Mouse (Mus musculus): Measurements from ENCODE around the gene Hmcn1.

Gene Hmcn1

DNA sequence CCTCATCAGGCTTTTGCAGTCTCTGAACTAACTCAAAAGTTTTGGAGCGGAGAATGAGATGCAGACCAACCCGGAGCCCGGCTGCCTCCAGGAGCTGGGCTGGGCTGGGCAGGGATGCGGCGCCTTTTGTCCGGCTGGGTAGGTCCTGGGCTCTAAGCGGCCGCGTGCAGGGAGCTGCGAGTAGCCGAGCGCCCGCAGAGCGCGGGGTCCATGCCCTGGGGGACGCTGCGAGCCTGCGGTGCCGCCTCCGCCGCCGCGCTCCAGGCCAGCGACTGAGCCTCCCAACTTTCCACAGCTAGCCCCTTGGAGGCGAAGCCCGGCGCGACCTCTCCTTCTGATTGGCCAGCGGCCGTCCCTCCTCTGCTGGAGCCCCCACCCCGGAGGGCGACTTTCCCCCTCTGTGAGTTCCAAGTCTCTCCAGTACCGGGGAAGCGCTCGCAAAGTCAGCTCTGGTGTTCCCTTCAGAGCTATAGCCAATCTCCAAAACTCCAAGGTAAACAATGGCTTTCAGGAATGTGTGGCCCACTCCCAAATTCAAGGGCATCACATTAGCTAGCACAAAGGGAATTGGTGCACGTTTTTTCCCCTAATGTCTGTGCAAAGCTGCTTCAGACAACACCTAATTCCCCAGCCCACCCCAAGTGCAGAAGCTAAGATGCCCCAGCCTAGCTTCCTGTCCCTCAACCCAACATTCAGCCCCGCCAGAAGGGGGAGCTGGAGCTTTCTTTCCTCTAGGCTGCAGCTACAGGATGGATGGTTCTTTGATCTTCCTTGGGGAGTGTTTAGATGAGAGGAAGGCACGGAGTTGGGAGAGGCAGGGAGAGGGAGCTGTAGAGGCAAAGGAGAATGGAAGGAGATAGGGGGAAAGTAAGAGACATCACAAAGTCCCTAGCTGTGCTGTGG is at the start of gene Hmcn1:
TSS of gene Hmcn1 (minus strand) at position 274 of the 903 bp plus-strand sequence.
- DNase-seq: peak; percentile 6 to 18

DNA sequence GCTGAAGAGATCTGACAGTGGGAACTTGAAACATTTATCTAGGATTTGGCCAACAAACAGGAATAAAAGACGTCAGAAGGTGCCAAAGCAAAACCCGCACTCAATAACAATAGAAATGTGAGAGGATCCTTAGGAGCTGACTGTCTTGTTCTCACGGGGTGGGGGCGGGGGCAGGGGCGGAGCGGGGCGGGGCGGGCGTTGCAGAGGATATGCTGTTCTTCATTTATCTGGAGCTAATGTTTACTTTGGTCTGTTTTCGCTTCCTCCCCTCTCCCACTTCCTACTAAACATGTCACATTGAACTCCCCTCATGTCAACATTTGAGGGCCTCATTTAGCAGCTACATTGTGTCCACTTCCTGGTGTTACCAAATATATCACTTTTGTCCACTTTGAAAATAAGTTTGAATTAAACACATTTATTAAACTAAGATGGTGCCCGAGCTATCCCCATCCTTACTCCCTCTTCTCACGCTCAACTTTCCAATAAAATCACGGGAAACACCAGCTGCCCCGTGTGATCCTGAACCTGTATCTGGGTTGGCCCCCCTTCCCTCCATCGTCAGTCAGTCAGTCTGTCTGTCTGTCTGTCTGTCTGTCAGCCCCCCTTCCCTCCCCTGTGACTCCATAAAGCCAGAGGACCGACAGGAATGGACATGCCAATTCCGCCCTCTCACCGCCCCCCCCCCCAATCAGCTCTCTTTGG is 47.9 kb upstream of the Hmcn1 start:
- no peak for DNase-seq

DNA sequence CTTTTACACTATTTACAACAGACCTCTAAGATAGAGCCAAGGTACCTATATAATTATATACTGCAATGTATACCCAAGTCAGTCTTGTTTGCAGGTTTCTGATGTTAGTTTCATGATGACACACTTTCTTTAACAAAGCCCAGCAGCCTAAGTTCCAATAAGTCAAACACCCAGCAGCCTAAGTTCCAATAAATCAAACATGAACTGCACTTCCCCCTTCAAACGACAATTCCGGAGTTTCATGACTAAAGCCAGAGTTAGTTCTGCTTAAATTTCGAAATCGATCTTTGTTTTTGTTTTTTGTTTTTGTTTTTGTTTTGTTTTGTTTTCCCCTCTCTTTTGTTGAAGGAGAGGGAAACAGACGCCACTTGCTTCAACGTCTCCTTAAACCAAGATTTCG is 47.1 kb upstream of the Hmcn1 start:
- no peak for DNase-seq

DNA sequence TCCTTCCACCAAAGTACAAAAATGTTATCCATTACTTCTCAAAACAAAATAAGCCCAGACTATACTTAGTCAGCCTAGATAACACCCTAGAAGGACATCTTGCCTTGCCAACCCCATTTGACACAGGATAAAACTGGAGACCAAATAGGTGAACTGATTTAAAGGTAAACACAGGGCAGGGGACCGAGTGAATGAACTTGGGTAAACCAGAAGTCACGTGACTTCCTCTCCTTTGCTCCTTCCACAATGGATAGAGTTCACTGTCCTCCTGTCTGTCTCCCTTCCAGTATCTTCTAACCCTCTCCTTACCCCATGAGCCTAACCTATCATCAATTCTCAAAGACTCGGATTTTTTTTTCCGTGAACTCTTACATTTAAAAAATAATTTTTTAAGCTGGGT is 46.0 kb upstream of the Hmcn1 start:
- DNase-seq: no peak

DNA sequence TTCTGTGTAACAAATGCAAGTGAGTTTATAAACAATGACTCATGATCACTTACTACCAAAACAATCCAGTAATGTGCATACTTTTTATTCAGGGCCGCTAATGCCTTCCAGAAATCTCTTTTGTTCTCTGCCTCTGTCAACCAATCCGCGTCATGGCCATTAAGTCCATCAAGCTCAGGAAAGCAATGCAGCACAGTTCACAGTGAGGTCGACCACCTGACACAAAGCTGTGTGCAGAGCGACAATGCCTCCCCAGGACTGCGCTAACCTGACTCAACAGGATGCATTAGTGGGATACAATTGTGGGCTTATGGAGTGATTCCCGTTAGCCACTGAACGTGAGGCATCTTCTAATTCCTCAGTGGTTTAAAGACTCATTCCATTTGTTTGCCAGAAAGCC is 45.3 kb upstream of the Hmcn1 start:
- DNase-seq: no peak

DNA sequence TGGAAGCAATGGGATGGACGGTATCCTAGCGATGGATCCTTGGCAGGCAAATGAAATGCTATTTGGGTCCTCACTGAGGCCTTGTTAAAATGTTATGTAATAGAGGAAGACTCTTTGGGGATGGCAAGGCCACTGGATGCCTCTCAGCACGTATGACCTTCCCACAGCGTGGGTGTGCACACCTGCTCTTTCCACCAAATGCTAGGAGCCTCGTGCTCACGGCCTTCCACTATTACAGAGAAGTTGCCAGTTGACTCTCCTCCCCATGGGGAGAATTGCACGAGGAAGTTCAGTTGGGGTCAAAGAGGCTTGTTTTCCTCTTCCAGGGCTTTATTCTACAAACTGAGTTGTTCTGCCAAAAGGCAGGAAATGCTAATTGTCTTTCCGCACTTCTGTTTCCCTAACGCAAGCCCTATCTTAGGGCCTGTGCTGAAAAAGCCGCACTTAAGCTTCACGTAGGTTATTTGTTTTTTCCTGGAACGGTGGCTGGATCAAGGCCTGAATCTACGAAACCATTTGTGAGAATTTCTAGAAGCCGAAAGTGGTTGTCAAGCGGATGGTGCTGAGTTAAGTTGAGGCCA is 43.3 kb upstream of the Hmcn1 start:
- no peak for DNase-seq

DNA sequence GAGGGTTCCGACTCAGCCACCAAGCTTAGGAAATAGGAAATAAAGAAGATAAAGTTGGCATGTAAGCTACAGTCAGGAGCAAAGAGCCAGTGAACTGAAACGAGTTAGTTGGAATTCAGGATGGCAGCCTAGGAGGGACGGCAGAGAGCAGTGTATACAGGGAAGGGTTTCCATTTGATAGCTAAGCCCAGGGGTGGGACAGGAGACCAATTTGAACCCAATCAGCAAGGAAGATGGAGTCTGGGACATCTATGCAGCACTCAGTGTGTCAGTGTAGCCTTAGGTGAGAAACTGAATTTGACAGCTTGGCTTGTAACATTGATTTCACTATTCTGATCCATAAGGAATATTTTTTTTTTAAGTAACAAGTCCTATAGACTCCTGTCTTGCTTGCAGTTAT is 42.5 kb upstream of the Hmcn1 start:
- DNase-seq: no peak

DNA sequence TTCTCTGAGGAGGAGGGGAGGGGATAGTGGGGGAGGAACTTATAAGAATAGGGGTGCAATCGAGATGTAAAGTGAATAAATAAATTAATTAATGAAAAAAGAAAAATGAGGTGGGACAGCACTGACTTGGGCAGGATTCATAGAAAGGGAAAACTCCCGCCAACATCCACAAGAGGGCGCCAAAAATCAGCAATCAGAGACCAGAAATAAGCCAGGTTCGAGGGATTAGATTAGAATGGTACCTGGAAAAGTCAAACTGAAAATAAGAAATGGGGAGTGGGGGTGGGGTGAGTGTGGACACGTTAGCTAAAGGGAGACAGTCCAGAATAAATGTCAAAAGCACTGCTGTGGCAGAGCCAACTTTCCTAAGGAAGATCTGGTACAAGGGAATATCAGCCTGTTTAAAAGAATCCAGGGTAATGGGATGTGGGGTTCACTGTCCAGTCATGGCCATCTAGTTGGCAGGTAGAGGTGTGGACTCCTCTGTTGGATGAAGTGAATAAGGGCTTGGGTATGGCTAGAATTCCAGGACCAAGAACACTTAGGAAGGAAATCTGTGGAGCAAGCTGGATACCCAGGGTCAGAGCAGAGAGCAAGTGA is 41.9 kb upstream of the Hmcn1 start:
- DNase-seq: peak; percentile 16 to 64

DNA sequence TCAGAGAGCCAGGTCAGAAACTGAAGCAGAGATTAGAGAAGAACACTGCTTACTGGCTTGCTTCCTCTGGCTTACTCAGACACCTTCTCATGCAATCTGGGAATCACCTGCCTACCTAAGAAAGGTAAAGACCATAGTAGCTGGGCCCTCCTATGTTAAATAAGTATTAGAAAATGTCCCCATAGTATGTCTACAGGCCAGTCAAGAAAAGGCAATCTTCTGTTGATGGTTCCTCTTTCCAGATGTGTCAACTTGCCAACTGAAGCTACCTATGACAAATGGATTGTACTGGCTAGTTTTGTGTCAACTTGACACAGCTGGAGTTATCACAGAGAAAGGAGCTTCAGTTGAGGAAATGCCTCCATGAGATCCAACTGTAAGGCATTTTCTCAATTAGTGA is 40.1 kb upstream of the Hmcn1 start:
- no peak for DNase-seq

DNA sequence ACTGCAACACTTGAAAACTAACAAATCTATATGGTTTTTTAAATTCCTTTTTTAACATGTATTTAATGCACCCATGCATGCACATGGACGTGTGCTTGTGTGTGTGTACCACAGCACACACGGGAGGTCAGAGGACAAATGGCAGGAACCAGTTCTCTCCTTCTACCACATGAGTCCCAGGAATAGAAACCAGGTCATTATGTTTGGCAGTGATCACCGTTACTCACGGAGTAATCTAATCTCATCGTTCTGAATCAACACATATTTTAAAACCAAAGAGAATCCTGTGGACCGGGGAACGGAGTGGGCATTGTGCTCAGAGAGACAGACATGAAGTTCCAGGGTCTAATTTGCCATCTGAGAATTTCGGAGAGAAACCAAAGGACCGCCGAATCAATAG is 38.3 kb upstream of the Hmcn1 start:
- no peak for DNase-seq

DNA sequence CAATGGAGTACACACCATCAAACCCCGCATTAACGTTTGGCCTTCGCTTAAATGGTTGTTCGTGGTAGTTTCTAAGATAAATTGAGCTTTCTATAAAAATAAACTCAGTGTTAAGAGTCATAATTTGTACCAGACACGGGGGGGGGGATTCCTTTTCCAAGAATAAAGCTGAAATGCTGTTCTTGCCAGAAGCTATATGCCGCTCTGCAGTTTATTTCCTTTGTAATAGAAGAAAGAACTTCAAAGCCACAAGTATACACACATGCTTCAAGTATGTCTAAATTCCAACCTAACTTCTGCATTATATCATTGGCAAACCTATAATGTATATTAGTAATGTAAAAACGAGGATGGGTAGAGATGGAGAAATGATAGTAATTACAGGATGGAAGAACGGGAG is 37.9 kb upstream of the Hmcn1 start:
- DNase-seq: no peak

DNA sequence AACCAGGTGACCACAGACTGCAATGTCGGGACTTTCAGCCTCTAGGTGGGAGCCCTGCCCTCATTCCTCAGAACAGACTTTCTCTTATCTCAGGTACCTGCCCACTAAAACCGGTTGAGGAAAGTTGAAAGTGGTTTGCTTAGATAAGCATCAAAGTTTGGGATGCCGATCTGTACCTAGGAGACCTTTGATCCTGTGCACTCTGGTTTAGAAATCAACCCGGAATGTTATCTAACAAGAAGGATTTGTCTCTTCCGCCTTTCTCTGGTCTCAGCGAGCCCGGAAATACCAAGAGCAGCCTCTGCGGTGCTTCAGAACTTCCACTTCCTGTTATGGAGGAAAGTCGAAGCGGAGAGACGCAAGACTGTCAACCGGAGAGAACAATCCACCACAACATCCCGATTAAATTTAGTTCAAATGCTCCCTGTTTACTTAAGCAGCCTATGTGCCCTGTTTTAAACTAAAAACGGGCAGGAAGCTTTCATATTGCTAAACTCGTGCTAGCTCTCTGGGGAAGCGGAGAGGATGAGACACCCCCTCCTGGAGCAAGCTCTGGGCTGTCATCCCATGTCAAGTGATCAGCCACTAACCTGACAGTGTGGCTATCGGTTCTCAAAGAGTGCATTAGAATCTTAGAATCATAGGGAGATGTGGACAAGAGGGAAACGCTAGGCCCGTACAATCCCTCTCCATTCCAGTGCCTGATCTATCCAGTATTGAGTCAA is 32.0 kb upstream of the Hmcn1 start:
- peak; percentile 25 to 40 for DNase-seq

DNA sequence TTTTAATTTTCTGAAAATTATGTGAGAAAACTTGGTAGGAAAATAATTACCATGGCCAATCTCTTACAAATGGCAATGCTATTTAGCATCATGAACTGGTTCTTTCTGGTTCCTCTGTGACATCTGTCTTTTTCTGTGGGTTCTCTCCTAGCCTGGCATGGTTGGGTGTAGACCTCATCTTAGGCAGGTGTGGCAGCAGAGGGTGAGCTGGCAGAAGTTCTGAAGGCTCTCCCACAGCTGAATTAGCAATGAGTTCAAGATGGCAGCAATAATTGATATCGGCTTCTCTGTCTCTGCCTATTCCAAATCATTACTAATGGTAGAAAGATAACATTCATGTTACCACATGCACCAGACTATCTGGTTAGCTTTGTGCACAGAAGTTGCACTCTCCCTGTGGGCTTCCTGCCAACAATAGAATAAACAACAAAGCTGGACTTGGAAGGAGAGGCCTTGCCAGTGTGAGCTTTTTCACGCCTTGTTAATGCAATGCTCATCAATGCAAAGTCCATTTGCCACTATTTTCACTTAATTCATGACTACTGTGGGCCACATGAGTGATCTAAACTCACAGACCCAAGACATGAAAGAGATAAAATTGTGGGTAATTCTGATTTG is 26.1 kb upstream of the Hmcn1 start:
- no peak for DNase-seq

DNA sequence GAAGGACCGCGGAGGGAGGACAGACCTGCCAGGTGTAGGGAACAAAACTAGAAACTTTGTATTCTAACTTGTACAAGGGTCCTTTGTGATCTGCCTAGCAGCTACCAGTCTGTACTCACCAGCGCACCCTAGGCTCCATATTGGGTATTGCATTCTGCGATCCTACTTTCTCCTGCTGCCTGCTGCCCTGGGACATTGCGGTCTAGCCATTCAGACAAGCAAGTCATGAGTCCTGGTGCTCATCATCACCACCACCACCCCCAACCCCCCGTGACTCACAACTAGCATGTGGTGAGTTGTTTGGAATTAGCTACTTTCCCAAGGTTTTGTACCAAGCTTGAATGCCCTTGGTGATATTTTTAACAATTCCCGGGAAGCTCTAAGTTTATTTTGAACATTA is 17.8 kb upstream of the Hmcn1 start:
- peak; percentile 35 to 74 for DNase-seq

DNA sequence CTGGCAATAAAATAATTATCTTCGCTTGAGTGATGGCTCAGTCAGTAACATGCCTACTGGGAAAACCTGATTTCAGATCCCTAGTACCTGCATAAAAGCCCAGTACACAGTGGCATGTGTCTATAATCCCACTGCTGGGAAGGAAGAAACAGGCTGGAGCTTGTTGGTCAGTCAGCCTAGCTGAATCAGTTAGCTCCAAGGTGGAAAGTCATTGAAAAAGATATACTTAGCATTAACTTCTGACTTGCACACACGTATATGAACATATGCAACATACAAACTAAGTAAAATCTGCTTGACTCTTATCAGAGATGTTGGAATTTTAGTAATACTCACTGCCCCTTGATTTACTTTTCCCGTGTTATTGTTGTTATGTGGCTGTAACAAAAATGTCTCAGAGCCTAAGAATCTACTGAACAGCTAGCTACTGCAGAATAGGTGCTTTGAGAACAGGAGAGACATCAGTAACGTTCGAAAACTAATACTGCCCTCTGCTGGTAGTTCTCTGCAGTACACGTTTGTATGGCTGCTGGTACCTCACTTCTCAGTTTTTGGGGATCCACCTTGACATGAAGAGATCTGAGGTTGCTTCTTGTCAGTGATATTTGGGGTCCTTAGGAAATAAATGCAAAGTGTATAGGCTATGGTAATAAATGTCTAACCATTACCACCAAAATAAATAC is 16.0 kb upstream of the Hmcn1 start:
- peak in 1 of 2 experiments; percentile 48 for DNase-seq

DNA sequence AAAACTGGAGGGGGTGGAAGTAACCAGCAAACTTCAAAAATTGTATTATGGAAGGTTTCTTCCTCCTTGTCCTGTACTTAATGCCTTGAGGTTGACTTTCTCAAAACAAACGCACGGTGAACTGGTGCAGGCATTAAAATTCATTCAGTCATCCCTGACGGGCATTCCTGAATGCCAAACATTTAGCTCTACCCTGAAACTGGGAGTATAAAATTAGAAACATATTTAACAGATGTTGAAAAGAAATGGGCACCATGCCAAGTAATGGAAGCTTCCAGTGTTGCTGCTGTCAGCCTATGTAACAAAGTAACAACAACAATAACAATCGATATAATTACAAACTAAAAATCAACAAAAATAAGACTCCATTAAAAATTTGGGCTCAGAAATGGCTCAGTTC is 14.5 kb upstream of the Hmcn1 start:
- no peak for DNase-seq

DNA sequence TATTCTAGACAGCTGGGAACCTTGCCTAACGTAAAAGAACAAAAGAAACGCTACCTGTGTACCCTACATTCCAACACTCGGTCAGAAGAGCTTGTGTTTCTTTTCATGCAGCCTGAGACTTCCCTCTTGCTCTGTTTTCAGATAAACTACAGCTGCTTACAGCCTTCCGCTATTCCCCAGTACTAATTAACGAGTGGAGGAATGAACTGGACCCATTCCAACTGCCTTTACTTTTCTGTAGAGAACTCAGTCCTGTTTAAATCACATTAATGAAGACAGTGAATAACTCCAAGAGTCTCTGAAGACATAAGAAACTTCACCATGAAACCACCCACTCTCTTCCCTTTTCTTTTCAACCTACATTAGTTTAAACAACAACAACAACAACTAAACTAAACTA is 10.8 kb upstream of the Hmcn1 start:
- no peak for DNase-seq

DNA sequence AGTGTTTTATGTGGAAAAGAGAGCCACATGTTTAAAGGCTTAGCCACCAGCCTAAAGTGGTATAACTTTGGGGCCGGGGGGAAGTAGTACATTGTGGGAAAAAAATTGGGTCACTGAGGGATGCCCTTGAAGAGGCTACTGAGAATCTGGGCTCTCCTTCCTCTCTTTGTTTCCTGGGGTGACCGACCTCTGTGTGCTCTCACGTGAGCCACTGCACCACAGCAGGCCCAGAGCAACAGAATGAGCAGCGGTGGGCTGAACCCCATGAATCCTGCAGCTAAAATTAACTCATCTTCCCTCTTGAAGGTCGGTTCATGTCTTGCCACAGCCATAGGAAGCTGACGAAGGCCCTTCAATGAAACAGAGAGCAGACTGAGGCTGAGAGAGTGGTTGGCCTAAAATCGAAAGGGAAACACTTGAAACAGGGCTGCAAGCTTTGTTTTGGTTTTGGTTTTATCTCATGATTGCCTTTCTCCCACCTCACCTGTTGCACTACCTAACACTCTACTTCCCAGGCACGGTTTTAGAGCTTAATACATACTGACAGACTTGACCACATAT is 8.7 kb upstream of the Hmcn1 start:
- DNase-seq: peak in 1 of 2 experiments; percentile 10

DNA sequence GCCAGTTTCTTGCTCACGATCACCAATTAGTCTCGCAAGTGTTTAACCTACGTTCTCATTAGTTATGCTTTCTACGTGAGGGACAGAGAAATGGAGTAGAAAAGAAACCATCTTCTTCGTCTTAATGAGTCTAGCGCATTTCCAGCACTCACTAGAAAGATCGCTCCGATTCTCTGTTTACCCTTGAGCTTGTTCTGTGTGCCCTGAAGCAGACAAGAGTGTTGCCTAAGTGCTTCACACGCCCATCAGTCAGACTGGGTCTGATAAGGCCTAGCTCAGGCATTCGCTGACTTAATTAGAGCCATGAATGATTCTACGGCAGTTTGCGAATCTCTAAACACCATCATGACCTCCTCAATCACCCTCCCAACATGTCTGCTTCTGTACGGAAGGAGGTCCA is 7.5 kb upstream of the Hmcn1 start:
- no peak for DNase-seq

DNA sequence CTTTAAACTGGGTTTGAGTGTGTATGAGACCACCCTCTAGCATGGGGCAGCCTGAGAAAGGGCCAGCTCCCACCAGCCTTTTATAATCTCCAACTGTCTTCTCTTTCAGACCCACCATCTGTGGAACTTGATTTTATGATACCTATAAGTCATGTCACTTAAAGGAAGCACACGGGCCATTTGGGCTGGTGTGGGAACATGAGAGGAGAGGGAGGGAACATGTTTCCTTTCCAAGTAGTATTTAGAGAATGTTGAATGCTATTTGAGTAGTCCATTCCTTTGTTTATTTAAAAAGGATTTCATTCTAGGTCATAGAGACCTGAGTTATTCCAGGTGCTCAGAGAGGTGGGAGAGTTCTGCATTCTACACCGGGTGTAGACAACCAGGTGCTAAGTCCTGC is 1.4 kb upstream of the Hmcn1 start:
- no peak for DNase-seq

DNA sequence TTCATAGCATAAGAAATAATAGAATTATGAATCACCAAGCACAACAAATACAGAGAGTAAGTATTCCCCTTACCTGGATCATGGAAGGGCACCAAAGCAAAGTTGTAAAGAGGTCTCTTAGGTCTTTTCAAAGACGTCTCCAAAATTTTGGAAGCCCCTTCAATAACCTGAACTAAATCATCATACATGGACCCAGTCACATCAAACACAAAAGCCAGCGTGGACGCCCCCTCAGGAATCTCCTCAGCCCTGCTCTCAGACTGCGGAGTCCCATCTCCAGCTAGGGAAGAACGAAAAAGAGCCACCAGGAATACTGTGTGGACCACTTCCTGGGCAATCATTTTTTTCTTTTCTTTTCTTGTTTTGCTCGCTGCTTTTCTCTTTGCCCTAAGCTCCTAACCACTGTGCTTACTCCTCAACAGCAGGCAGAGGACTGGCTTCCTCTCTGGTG is 499 bp downstream of the Hmcn1 start:
- no peak for DNase-seq
